ENCODE assay signal across 12 mouse cellular contexts in genomic region chr11:33013229-33014185, GRCm38 (mm10).
DNase-seq lines count a peak whose midpoint lies in the region; ATAC-seq and TF ChIP-seq lines count a peak whose summit lies in the region.
"Had no signal": no experiment of that assay in that cellular context is flagged by ENCODE, and none has a peak within 500 bp of the region (broad histone marks: within the 10 kb centered on the region; RNA-seq: fewer than 3 reads in every experiment).

No protein-coding gene starts in this region.

- no peak overlapping the region for H3K4me2 ChIP-seq in midbrain, postnatal 0 days (ENCODE audit: low read depth, low read length, poor library complexity, severe bottlenecking)
- no peak overlapping the region for H3K4me2 ChIP-seq in neural tube, embryonic 15.5 days
- H3K4me2 ChIP-seq: embryonic facial prominence, embryonic 12.5 days; midbrain, embryonic 13.5 days had no signal

- intact Hi-C loops in heart, postnatal 36 days (cut with DNase I), result loop anchor here (5.0 kb wide), 2 partner anchors 84 to 134 kb away; partner anchors contain the start of gene Fgf18

- H3K4me3 ChIP-seq in midbrain, embryonic 10.5 days, result no peak overlapping the region
- no peak overlapping the region for H3K4me3 ChIP-seq in midbrain, postnatal 0 days (ENCODE audit: low read depth, low read length)
- H3K4me3 ChIP-seq in neural tube, embryonic 15.5 days (replicated peaks), result no peak overlapping the region
- H3K4me3 ChIP-seq: embryonic facial prominence, embryonic 12.5 days; midbrain, embryonic 13.5 days had no signal

- no peak; the same call in 1 of the 2 replicates for ATAC-seq in midbrain, postnatal 0 days (ENCODE audit: low FRiP score)
- ATAC-seq in neural tube, embryonic 15.5 days (ENCODE audit: low FRiP score), result no peak
- ATAC-seq: midbrain, embryonic 13.5 days had no signal

- H3K9ac ChIP-seq in midbrain, postnatal 0 days (replicated peaks; ENCODE audit: low read length, poor library complexity, severe bottlenecking), result no peak overlapping the region
- H3K9ac ChIP-seq in neural tube, embryonic 15.5 days (replicated peaks), result no peak overlapping the region
- H3K9ac ChIP-seq: embryonic facial prominence, embryonic 12.5 days; midbrain, embryonic 13.5 days had no signal

- DNase-seq in adrenal gland, postnatal 10 days, result peak; percentile 37
- no peak for DNase-seq in adrenal gland, postnatal 4 days (ENCODE audit: low spot score in 2 of 2)
- no peak for DNase-seq in midbrain, embryonic 10.5 days (ENCODE audit: low spot score)
- no peak for DNase-seq in midbrain, postnatal 0 days (ENCODE audit: low spot score)
- peak; percentile 71 to 79 for DNase-seq in heart, postnatal 36 days
- DNase-seq in urinary bladder, postnatal 25 days (ENCODE audit: low spot score), result peak; percentile 54
- no peak for DNase-seq in layer of hippocampus, adult 18-20 months (ENCODE audit: low spot score in 2 of 2)
- DNase-seq: layer of hippocampus, postnatal 36 days; thymus, adult 2 months had no signal

- no peaks in the 10 kb centered on the region for H3K27me3 ChIP-seq in midbrain, embryonic 10.5 days (ENCODE audit: low read depth, poor library complexity, severe bottlenecking)
- no peaks in the 10 kb centered on the region for H3K27me3 ChIP-seq in midbrain, postnatal 0 days (ENCODE audit: insufficient read depth, low read length)
- no peaks in the 10 kb centered on the region for H3K27me3 ChIP-seq in neural tube, embryonic 15.5 days (replicated peaks)
- H3K27me3 ChIP-seq: embryonic facial prominence, embryonic 12.5 days; midbrain, embryonic 13.5 days had no signal

- no peak for TF ChIP-seq CTCF in midbrain, postnatal 0 days (IDR thresholded peaks at IDR 0.05)

- H3K4me1 ChIP-seq in midbrain, embryonic 10.5 days, result peaks cover 5% of the 10 kb centered on the region; the same call in 1 of the 2 replicates
- no peaks in the 10 kb centered on the region; the same call in 1 of the 2 replicates for H3K4me1 ChIP-seq in midbrain, postnatal 0 days (ENCODE audit: insufficient read depth, low read length)
- H3K4me1 ChIP-seq in neural tube, embryonic 15.5 days, result no peaks in the 10 kb centered on the region
- H3K4me1 ChIP-seq: embryonic facial prominence, embryonic 12.5 days; midbrain, embryonic 13.5 days had no signal

- WGBS in midbrain, embryonic 10.5 days, result 72% methylated on average over 16 of the region's 17 CpGs
- 77% methylated on average over 17 of the region's 17 CpGs for WGBS in midbrain, postnatal 0 days
- 83% methylated on average over 17 of the region's 17 CpGs for WGBS in neural tube, embryonic 15.5 days

- peak overlapping the region; percentile 39; the same call in 1 of the 2 replicates for H3K27ac ChIP-seq in midbrain, embryonic 10.5 days (replicated peaks)
- H3K27ac ChIP-seq in midbrain, postnatal 0 days (ENCODE audit: low read depth, low read length), result no peak overlapping the region
- H3K27ac ChIP-seq in neural tube, embryonic 15.5 days (replicated peaks), result no peak overlapping the region
- H3K27ac ChIP-seq: embryonic facial prominence, embryonic 12.5 days; midbrain, embryonic 13.5 days had no signal

- H3K36me3 ChIP-seq in midbrain, embryonic 10.5 days, result no peaks in the 10 kb centered on the region
- H3K36me3 ChIP-seq in midbrain, postnatal 0 days (ENCODE audit: insufficient read depth, low read length), result no peaks in the 10 kb centered on the region
- H3K36me3 ChIP-seq in neural tube, embryonic 15.5 days, result no peaks in the 10 kb centered on the region
- H3K36me3 ChIP-seq: embryonic facial prominence, embryonic 12.5 days; midbrain, embryonic 13.5 days had no signal

- H3K9me3 ChIP-seq in midbrain, embryonic 10.5 days (replicated peaks), result no peaks in the 10 kb centered on the region
- no peaks in the 10 kb centered on the region for H3K9me3 ChIP-seq in midbrain, postnatal 0 days (ENCODE audit: low read length)
- H3K9me3 ChIP-seq in neural tube, embryonic 15.5 days (replicated peaks), result no peaks in the 10 kb centered on the region
- H3K9me3 ChIP-seq: embryonic facial prominence, embryonic 12.5 days; midbrain, embryonic 13.5 days had no signal

Comparison
In these comparisons a context has a peak if more than half of its experiments do, and no peak if none do; other contexts are left out.
1. DNase-seq: peak in adrenal gland, postnatal 10 days (single experiment), heart, postnatal 36 days (2 of 2) and urinary bladder, postnatal 25 days (single experiment); none in adrenal gland, postnatal 4 days (0 of 2), midbrain, embryonic 10.5 days (single experiment), midbrain, postnatal 0 days (single experiment) and layer of hippocampus, adult 18-20 months (0 of 2).